ENCODE assay signal across 33 mouse cellular contexts in the genomic region with DNA sequence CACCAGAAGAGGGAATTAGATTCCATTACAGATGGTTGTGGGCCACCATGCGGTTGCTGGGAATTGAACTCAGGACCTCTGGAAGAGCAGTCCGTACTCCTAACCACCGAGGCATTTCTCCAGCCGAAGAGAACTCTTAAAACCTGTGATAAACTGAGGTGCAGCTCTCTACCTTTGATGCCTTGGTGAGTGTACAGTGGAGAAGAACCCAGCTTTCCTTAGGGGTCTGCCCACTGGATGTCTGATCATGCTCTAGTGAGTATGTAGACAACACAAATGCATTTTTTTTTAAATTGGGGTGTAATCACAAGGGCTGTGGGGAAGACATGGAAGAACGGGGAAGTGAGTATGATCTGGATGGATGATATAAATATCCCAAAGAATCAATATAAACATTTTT.
"Had no signal": no experiment of that assay in that cellular context is flagged by ENCODE, and none has a peak within 500 bp of the region (broad histone marks: within the 10 kb centered on the region; RNA-seq: fewer than 3 reads in every experiment).

No protein-coding gene starts in this region.

- ATAC-seq: hindbrain, postnatal 0 days; inflammation-experienced regulatory T-cells, adult 6 months; intestine, embryonic 15.5 days; intestine, embryonic 16.5 days; intestine, postnatal 0 days had no signal

- H3K27ac ChIP-seq: heart, embryonic 13.5 days; heart, embryonic 15.5 days; hindbrain, embryonic 10.5 days; hindbrain, embryonic 12.5 days; hindbrain, embryonic 13.5 days; hindbrain, embryonic 14.5 days; hindbrain, embryonic 15.5 days; hindbrain, postnatal 0 days; intestine, embryonic 15.5 days; kidney, embryonic 15.5 days; kidney, postnatal 0 days; layer of hippocampus, adult 2 months; left cerebral cortex, adult 2 months had no signal

- H3K9ac ChIP-seq: heart, embryonic 12.5 days; heart, embryonic 13.5 days; heart, embryonic 15.5 days; hindbrain, embryonic 12.5 days; hindbrain, embryonic 13.5 days; hindbrain, embryonic 14.5 days; hindbrain, embryonic 15.5 days; intestine, embryonic 15.5 days; kidney, embryonic 15.5 days had no signal

- H3K4me2 ChIP-seq: heart, embryonic 11.5 days; heart, embryonic 12.5 days; heart, embryonic 13.5 days; heart, embryonic 15.5 days; hindbrain, embryonic 12.5 days; hindbrain, embryonic 13.5 days; hindbrain, embryonic 14.5 days; hindbrain, embryonic 15.5 days; intestine, embryonic 15.5 days; kidney, embryonic 15.5 days had no signal

- DNase-seq: heart, postnatal 10 days; heart, postnatal 36 days; heart, postnatal 4 days; kidney, adult 11 months; kidney, adult 18-20 months; kidney, adult 2 months; kidney, adult 8-10 months; kidney, adult 9 months; kidney, postnatal 10 days; kidney, postnatal 14 days; kidney, postnatal 25 days; kidney, postnatal 36 days; kidney, postnatal 4 days; layer of hippocampus, adult 9-11 months; layer of hippocampus, postnatal 36 days had no signal

- H3K4me3 ChIP-seq: heart, embryonic 12.5 days; heart, embryonic 13.5 days; heart, embryonic 15.5 days; hindbrain, embryonic 10.5 days; hindbrain, embryonic 12.5 days; hindbrain, embryonic 13.5 days; hindbrain, embryonic 15.5 days; intestine, embryonic 15.5 days; kidney, embryonic 15.5 days; layer of hippocampus, adult 2 months; left cerebral cortex, adult 2 months had no signal

- H3K9me3 ChIP-seq: heart, embryonic 12.5 days; heart, embryonic 13.5 days; heart, embryonic 15.5 days; hindbrain, embryonic 10.5 days; hindbrain, embryonic 12.5 days; hindbrain, embryonic 13.5 days; hindbrain, embryonic 15.5 days; intestine, embryonic 15.5 days; kidney, embryonic 15.5 days had no signal

- H3K27me3 ChIP-seq: heart, embryonic 15.5 days; intestine, embryonic 15.5 days; kidney, embryonic 15.5 days had no signal
